Mouse (Mus musculus) kidney, postnatal 4 days (tissue): ENCODE results near the gene Uba3.

Experiments
- DNase-seq, 2 experiments: peaks; one replicate each; pipeline ENCODE4 v3.0.0; 2021; ENCODE audit warnings: mixed read lengths in 2 of 2

Uba3 gene

DNA sequence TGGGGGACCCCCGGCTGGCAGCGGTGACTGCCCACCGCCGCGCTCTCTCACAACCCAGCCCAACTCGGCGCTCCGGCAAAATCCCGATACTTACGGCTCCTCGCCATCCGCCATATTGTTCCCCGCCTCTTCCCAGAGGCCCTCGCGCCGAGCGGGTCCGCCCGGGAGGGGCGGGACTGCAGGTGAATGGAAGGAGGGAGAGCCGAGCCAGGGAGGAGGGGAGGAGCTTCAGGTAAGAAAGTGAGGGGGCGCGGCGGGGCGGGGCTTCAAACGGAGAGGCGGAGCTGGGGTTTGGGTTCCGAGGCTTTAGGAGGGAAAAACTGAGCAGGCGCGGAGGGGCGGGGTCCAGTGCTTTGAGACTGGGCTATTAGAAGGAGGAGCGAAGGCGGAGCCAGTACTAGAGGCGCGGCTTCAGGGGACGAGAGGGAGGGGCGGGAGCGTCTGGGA lies at the start of gene Uba3:
Gene Uba3, minus strand, starts transcription at position 209 of the 447 bp plus-strand sequence.
- DNase-seq, result peak; percentile 100

DNA sequence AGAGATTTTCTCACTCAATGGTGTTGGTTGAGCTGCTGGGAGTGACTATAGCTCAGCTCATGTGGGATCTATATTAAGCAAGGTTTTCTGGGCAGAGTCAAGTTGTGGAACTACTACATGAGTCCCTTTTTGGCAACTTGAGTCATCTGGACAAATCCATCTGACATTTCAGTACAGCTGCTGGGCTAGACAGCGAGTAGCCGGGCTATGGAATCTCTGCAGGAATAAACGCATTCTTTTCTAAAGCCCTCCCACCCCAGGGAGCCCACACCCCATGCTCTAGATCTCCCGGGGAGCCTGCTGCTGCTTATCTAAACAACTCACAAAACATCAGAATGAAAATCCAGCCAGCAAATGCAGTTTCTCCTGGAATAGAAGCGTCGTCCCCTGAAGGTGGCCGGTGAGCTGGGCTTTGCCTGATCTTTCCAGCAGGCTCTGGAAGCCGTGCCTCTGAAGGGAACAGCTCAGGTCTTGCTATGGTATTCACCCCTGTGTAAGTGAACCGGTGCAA lies 47.3 kb upstream of the Uba3 start, which contains the start of gene Lmod3:
Gene Lmod3, minus strand, starts transcription at position 49 of the 511 bp plus-strand sequence.
- peak in 1 of 2 experiments; percentile 8 for DNase-seq

DNA sequence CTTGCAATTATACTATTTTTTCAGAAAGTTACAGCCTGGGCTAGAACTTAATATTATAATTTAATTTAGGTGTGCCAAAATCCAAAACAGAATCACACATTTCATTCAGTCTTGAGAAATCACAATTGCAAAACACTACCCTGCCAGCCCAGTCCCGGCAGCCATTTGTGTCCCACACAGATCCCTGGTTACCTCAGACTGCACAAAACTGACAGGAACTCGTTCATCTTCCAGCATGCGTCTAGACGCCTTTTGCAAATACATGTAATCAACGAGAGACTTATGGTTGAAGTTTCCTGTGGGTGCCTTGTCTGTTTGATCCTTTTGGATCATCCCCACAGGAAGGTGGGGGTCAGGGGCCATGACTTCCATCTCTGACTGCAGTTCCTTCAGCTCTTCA lies 46.6 kb upstream of the Uba3 start:
- peak in 1 of 2 experiments; percentile 17 for DNase-seq

DNA sequence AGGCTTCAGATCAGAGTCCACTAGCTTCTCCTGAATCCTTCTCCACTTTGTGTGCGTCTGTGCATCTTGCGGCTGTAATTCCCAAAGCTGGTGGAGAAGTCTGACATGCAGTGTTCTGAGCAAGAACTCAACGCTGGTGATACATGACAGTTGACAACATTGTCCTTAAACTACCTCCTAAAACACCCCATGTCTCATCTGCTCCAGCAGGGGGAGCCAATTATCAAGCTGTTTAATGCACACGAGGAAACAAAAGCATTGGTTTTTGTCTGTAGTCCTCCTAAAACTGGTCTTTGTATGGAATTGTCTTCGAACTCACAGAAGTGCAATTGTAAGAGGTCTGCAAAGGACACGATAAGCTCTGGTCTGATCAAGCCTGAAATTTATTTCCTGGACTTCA lies 45.5 kb upstream of the Uba3 start:
- DNase-seq, result peak; percentile 65 to 71

DNA sequence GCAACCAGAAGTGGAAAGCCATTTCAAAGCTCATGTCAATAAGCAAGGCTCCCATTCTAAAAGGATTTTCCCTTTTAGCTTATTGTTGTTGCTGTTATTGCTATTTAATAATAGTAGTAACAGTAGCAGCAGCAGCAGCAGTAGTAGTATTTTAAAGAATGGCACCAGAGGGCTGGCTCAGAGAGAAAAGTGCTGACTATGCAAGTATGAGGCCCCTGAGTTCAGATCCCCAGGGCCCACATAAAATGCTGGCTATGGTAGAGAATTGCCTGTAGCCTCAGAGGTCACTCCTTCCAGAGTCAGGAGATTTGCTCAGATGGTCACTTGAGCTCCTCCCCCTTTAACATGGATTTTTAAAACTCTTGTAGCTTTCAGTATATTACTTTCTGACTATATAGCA lies 39.8 kb upstream of the Uba3 start:
- no peak for DNase-seq

DNA sequence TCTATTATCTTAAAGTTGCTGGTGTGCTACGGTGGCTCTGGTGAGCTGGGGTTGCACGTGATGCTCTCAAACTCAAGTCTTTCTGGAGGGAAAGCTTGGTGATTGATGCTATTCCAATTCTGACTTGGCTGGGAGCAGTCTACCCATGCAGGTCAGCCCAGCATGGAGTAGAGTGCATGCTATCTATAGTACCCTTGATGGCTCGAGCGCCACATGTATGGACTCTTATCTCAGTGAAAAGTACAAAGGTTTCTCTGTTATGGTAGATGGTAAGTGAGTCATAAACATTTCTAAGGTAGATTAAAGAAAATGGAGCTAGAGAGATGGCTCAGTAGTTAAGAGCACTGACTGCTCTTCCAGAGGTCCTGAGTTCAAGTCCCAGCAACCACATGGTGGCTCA lies 37.1 kb upstream of the Uba3 start:
- no peak for DNase-seq

DNA sequence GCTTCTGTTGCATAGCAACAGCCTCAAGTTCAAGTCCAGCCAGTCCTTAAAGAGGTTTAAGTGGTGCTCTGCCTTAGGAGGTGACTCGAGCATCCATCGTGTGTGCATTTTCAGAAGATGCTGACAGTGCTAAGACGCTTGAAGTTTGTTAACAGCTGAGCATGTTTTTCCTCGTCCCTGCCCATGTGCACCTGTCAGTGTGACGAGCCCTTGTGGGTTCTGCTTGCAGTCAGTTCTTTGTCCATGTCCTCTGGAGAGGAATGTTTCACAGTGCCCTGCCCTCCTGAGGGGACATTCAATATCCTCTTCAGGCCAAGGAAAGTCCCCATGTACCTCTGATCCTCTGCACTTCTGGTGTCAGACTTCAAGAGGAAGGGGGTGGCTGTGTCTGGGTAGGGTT lies 34.6 kb upstream of the Uba3 start:
- no peak for DNase-seq

DNA sequence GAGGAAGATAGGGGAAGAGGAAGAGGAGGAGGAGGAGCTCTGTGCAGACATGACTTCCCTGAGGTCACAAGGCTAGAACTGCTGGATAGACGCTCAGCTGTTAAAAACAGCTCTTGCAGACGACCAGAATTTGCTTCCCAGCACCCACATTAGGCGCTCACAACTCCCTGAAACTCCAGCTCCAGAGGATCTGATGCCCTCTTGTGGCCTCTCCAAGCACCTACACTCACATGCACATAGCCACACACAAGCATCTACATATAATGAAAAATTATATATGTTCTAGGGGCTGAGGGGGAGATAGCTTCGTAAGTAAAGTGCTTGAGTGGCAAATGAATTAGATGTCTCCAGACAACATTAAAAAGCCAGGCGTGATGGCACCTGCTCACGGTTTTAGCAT lies 33.9 kb upstream of the Uba3 start:
- DNase-seq, result no peak

DNA sequence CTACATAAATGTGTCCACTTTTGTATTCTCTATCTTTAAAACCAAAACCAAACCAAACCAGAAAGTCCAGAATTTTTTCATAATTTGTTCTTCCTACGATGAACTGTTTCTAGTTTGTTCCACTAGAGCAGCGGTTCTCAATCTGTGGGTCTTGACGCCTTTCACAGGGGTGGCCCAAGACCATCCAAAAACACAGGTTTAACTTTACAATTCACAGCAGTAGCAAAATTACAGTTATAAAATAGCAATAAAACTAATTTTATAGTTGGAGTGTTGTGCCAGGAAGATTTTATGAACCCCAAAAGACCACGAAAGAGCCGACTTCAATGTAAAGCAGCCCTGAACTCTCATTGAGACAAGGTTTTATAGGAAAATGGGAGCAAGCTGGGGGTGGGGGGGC lies 30.6 kb upstream of the Uba3 start:
- no peak for DNase-seq

DNA sequence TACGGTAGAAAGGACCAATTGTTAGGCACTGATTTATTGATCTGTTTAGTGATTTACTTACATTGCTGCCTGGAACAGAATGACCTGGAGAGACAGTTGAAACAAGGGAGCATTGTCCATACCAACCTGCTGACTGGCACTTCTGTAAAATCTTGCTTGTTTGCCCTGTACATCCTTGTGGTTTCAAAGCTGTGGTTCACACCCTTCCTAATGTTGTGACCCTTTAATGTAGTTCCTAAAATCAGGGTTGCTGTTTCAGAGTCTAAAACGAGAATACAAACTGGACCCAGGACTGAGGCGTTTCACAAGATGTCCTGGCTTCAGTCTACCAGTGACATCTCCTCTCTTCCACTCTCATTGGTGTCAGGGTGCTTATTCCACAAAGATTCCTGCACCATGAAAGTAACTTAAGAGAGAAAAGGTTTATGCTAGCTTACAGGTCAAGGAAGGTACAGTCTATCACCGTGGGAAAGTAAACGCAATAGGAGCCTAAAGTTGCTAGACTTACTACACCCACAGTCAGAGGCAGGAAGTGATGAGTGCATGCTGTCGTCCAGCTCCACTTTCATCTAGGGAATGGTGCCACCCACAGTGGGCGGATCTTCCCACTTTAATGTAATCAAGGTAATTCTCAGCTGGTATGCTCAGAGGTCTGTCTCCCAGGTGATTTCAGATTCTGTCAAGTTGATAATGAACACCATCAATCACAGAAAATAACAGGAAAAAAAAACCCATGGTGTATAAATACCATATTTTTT lies 29.6 kb upstream of the Uba3 start:
- no peak for DNase-seq

DNA sequence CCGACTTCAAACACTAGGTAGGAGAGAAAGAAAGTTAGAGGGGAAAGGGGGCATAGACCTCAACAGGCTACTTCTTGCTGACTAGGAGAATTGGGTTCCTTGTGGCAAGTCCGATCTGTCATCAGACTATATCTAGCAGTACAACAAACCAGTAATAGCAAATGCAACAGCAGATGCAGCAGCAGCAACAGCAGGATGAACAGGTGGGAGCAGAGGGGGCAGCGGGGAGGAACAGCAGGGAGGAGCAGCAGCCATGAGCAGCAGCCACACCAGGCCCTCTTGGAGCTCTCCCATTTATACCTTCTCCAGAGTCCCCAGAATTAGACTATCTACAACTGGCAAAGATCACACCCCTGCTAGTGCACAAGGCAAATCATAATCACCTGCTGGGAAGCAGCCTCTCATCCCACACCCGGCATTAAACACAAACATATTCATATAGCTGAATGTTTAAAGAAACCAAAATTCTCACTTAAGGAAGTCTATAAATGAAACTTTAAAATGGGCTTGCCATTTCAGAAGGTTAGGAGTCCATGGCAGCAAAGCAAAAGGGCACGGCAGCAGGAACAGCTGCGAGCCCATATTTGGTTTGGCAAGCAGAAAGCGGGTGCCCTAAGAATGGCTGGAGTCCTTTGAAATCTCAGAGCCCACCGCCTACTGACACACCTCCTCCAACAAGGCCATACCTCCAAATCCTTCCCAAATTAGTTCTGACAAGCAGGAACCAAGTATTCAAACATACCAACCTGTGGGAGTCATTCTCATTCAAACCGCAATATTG lies 21.8 kb upstream of the Uba3 start:
- no peak for DNase-seq

DNA sequence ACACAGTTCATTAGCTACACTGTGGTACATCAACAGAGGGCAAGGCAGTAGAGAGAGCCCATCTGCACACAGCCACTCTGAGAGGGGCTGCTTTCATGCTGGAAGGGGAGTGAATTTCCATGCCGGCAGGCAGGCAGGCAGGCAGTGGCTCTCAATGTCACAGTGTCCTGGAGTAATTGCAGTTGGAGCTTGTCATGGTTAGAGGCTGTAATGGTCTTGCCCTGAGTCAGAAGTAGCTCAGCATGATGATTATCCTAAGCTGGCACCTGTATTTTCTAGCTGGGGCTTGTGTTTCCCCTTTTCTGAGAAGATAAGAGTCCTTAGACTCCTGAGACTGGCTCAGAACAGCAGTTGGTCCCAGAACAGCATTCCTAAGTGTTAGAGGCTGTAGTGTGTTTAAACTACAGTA lies 20.6 kb upstream of the Uba3 start:
- no peak for DNase-seq

DNA sequence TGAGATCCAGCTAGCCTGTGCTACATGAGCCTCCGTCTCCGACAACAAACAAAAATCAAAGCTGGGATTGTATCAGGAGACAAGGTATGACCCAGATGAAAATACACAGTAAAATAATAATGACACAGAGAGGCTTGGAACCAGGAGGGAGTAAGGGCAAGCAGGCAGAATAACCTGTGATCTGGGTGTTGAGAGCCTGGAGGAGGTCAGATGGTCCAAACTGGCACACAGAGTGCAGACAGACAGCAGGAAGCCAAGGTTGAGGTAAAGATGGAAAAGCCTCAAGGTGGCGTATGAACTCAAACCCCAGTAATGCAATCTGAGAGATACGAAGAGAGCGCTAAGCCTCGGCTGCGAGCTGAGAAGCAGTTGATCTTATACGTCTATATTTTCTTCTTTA lies 19.1 kb upstream of the Uba3 start:
- DNase-seq, result no peak

DNA sequence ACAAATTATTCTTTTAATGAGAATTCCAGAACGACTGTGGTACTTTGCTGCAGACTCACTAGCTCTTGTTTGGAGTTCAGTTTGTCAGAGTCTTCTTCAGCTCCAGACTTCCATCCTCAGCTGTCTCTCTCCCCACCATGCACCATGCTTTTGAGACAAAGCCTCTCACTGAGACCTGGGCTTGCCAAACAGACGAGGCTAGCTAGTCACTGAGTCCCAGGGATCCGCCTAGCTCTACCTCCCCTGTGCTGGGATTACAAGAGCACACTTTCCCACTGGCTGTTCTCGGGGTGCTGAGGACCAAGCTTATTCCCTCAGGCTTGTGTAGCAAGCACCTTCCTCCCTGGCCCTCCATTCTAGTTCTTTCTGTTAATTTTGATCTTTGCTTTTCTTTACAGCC lies 18.1 kb upstream of the Uba3 start:
- DNase-seq, result no peak

DNA sequence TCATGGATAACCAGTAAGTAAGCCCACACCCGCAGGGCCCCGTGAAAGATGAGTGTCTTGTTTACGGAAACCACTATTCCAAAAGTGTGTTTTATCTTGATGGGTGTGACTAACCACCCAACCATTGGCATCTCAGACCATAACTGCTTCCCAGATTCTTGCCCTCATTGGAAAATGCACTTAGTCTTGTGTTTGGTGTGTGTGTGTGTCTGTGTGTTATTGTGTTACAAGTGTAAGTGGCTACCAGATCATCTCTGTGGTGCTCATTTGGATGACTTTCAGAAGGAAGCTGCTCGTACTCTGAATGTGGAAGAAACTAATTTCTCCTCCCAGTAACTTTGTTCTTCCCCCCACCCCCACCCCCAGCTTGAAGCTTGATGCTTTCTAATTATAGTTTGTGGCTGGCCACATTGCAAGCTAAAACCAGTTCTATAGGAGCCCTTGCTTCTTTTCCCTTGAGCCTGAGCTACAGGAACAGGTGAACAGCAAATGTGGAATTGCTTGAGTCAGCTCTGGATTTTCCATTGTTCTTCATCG lies 17.6 kb upstream of the Uba3 start:
- DNase-seq, result no peak

DNA sequence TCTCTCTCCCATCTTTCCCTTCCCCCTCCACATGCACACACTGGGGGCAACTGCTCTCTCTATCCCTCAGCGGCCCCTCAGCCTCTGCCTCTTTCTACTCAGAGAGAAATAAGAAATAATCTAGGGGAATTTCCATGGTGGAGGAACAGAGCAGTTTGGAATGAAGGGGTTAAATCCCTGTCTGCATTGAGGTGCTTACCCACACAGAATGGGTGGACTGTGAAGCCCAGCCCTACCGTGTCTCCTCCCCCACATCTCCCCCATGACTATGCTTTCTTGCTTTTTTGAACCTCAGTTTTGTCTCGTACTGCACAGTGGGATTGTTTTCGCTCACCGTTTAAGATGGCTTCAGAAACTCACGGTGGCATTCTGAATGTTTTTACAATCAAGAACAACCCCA lies 16.9 kb upstream of the Uba3 start:
- DNase-seq, result no peak

DNA sequence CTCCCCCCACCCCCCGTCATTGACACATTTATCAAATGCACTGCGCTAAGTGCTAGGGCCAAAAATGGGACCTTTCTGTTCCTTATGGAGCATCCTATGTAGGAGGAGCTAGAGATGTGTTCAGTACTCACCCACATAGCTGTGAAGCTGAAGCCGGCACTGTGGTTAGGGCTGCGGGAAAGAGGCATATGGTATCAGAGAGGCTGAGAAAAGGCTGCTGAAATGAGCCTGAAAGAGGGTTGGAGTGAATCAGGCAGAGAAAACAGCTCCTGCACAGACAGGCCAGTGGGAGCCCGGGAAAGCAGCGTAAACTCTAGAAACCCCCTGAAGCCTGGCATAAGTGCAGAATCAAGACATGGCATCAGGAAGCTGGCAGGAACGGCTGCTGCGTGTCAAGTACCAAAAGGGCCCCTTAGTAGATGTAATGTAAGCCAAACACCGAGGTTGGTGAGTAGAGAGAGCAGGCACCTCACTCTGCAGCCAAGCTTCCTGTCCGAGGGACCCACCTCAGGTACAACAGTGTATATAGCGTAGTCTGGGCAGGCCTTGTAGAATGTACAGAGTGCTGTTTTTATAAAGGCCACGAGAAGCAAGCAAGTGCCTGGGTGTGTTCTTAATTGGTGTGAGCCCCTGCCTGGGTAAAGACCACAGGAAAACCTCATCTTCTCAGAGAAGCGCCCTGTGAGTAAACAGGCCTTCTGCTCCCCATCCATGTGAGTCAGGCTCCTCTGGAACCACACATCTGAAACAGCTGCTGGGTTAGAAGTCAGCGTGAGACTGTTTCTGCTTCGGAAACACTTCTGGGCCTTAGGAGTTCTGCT lies 16.0 kb upstream of the Uba3 start:
- DNase-seq, result no peak

DNA sequence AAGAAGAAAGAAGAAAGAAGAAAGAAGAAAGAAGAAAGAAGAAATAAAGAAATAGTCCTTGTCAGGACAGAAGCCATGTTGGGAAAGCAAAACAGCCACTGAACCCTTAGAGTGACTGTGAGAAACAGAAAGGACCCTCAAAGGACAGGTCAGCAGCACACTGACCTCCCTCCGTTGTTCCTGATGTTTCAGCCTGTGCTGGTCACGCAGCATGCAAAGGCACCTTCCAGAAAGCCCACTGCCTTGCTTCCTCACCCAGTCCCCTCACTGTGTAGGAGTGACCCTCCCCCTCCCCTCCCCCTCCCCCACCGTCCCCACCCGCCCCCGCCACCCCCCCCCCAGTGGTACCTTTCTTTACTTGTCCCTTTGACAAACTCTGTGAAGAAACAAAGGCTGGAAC lies 15.2 kb upstream of the Uba3 start:
- DNase-seq, result no peak

DNA sequence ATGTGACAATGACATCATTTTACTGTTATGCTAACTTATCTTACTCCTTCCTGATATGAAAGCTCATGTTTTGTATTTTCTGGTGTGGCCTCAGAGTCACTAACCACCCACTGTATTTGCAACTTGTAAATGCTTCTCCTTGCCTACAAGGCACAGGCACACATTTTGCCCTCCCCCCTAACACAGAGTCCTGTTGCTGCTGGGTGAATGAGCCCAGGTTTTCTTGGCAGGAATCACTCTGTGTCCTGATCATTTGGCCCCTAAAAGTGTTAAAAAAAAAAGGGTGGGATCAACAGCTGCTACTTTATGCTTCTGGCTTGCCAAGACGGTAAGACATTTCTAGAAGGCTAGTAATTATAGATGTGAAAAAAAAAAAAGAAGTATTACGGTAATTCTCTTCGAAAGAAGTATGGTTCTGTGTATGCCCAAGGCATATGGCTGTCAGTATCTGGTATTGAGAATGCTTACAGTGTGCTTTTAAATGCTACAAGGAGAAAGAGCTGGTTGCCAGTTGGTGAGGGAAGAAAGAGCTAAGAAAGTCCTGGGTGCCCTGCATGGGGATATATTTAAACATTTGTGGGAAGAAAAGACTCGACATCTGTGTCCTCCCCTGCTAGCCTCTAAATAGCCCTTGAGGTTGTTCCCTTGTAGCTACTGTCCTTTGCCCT lies 10.8 kb upstream of the Uba3 start:
- no peak for DNase-seq

DNA sequence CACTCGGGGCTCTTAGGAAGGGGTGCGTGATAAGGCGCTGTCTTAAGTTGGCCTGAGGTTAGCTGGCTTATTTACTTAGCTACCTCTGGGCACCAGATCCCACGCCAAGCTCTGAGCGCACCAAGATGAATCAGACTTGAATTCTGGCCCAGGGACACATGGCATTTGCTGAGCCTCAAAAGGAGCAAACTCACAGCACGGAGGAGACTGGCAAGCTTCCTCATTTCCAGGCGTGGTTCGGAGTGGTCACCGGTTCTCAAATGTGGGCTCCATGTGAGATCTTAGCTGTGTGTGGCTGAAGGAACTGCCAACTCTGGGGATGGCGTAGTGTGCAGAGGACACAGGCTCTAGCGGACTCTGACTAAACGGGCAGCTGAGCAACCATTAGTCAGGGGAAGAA lies 6.5 kb upstream of the Uba3 start:
- peak in 1 of 2 experiments; percentile 11 for DNase-seq

DNA sequence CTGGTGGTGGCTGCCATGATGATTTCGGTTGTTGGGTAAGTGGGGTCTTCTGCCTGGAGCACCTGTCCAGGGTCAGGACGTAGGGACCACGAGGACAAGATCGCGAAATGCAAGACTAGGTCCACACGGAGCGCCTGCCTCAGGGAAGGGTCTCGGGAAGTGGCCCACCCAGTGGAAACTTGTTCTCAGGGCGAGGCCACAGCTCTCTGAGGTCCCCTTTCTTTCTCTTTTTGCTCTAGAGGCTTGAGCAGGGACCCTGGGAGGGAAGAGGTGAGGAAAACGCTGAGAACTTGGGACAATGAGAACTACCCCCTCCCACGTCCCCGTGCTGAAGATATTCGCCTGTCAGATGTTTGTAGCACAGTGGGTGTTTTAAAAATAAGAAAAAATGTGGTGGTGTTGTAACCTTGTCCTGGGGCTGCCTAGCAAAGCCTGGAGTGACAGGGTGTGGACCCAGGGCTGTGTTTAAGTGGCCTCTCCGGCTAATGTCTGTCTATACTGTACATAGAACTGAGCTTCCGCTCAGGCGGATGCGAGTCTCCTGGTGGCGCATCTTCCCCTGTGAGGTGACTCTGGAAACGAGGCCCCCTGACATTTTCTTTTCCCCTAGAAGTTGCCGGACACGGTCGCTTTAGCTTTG lies 5.6 kb upstream of the Uba3 start:
- peak; percentile 31 to 45 for DNase-seq
